Mouse (Mus musculus) frontal cortex, postnatal 36 days (tissue): Measurements from ENCODE around the gene Gm7298.
"Not testable (repeated sequence)": the region's sequence is repeated elsewhere in the genome, so short reads cannot be mapped to it uniquely, and the experiment has no call there.

ENCODE experiments used
- DNase-seq, 2 experiments: peaks; one replicate each; pipeline ENCODE4 v3.0.0; 2022; ENCODE audit warnings: low spot score in 2 of 2

Gene Gm7298

GRCm38 (mm10) chr6:121732632-121733031, at the start of gene Gm7298:
Gene Gm7298, plus strand, starts transcription at chr6:121732932.
- no peak for DNase-seq

GRCm38 (mm10) chr6:121828034-121828433, 95.3 kb downstream of the Gm7298 start:
- no peak for DNase-seq

- no peak for DNase-seq
These were observed 103.6 kb downstream of the Gm7298 start for GRCm38 (mm10) chr6:121836361-121836760.

- DNase-seq: not testable (repeated sequence)
These were observed 105.5 kb downstream of the Gm7298 start, which contains the start of gene Mug1 for GRCm38 (mm10) chr6:121838271-121838670. Gene Mug1, plus strand, starts transcription at chr6:121838541.
